Mouse (Mus musculus): ENCODE measurements around the gene Vamp2. TPM values are rescaled to one million over a fixed set of nuclear protein-coding genes. Genes with fewer than 3 reads are reported as not detected.

Vamp2 gene
- total and polyA plus RNA-seq, 2 experiments from 2014 or later: 157 to 591 TPM

DNA sequence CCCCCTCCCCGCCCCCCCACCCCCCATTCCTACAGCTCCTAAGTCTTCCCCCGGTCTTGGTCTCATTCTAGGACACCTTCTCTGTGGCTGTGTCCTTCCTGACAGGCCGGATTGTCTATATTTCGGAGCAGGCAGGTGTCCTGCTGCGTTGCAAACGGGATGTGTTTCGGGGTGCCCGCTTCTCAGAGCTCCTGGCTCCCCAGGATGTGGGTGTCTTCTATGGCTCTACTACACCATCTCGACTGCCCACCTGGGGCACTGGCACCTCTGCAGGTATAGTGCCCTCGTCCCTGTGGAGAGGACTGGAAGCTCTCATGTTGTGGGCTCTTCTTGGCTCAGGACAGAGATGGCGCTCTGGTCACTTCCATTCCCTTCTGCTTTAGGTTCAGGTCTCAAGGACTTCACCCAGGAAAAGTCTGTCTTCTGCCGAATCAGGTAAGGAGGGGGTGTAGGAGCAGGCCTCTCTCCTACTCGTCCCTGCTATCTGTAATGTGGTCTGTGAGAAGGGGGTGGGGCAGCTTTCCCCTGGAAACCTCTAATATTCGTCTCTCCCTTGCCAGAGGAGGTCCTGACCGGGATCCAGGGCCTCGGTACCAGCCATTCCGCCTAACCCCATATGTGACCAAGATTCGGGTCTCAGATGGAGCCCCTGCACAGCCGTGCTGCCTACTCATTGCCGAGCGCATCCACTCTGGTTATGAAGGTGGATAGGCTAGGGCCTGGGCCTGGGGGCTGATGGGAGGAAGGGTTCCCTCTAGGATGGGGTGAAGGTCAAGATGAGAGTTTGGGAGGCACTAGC lies 13.5 kb downstream of the Vamp2 start:
- no peaks in the 10 kb centered on the region for H3K9me3 ChIP-seq (ENCODE audit: low read length)
- peaks cover 55% of the 10 kb centered on the region for H3K36me3 ChIP-seq (ENCODE audit: insufficient read depth, low read length)
- 90% methylated on average over 21 of the region's 21 CpGs for WGBS
- H3K27ac ChIP-seq (ENCODE audit: low read depth, low read length): no peak overlapping the region
- TF ChIP-seq CTCF (IDR thresholded peaks at IDR 0.05): no peak
- no peak overlapping the region for H3K9ac ChIP-seq (replicated peaks; ENCODE audit: low read length, poor library complexity, severe bottlenecking)
- H3K4me1 ChIP-seq (ENCODE audit: insufficient read depth, low read length): peaks cover 23% of the 10 kb centered on the region
- ATAC-seq (ENCODE audit: low FRiP score): no peak
- no peaks in the 10 kb centered on the region for H3K27me3 ChIP-seq (ENCODE audit: insufficient read depth, low read length)
- H3K4me2 ChIP-seq (ENCODE audit: low read depth, low read length, poor library complexity, severe bottlenecking): no peak overlapping the region
- no peak overlapping the region for H3K4me3 ChIP-seq (ENCODE audit: low read depth, low read length)
- DNase-seq (ENCODE audit: low spot score): no peak

GRCm38 (mm10) chr11:69102403-69102725 lies 14.1 kb downstream of the Vamp2 start:
- Histone ChIP-seq H3K27ac (ENCODE audit: low read depth, low read length) (no peak overlapping the region), H3K4me2 (ENCODE audit: low read depth, low read length, poor library complexity, severe bottlenecking) (no peak overlapping the region), H3K36me3 (ENCODE audit: insufficient read depth, low read length) (peaks cover 60% of the 10 kb centered on the region), H3K9ac (replicated peaks; ENCODE audit: low read length, poor library complexity, severe bottlenecking) (no peak overlapping the region), H3K9me3 (ENCODE audit: low read length) (no peaks in the 10 kb centered on the region), H3K27me3 (ENCODE audit: insufficient read depth, low read length) (no peaks in the 10 kb centered on the region), H3K4me1 (ENCODE audit: insufficient read depth, low read length) (peaks cover 20% of the 10 kb centered on the region), H3K4me3 (ENCODE audit: low read depth, low read length) (no peak overlapping the region)
- ATAC-seq (ENCODE audit: low FRiP score) (no peak), DNase-seq (ENCODE audit: low spot score) (no peak)
- WGBS: 94% methylated on average over 7 of the region's 7 CpGs
- TF ChIP-seq CTCF (IDR thresholded peaks at IDR 0.05): no peak

DNA sequence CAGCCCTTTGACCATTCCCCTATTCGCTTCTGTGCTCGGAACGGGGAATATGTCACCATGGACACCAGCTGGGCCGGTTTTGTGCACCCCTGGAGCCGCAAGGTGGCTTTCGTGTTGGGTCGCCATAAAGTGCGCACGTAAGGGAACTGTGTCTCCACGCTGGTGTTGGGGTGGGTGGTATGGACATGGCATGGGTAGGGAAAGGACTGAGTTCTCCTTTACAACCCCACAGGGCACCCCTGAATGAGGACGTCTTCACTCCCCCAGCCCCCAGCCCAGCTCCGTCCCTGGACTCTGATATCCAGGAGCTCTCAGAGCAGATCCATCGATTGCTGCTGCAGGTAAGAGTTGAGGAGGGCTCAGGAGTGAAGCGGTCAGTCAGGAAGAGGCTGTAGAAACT lies 14.8 kb downstream of the Vamp2 start:
- Histone ChIP-seq H3K36me3 (ENCODE audit: insufficient read depth, low read length) (peaks cover 68% of the 10 kb centered on the region), H3K4me3 (ENCODE audit: low read depth, low read length) (no peak overlapping the region), H3K4me1 (ENCODE audit: insufficient read depth, low read length) (peaks cover 13% of the 10 kb centered on the region), H3K9ac (replicated peaks; ENCODE audit: low read length, poor library complexity, severe bottlenecking) (no peak overlapping the region), H3K4me2 (ENCODE audit: low read depth, low read length, poor library complexity, severe bottlenecking) (no peak overlapping the region), H3K27ac (ENCODE audit: low read depth, low read length) (no peak overlapping the region), H3K9me3 (ENCODE audit: low read length) (no peaks in the 10 kb centered on the region), H3K27me3 (ENCODE audit: insufficient read depth, low read length) (no peaks in the 10 kb centered on the region)
- no peak for TF ChIP-seq CTCF (IDR thresholded peaks at IDR 0.05)
- ATAC-seq (ENCODE audit: low FRiP score): no peak
- 96% methylated on average over 14 of the region's 14 CpGs for WGBS
- DNase-seq (ENCODE audit: low spot score): no peak

GRCm38 (mm10) chr11:69103531-69104435 lies 15.5 kb downstream of the Vamp2 start:
- Histone ChIP-seq H3K36me3 (ENCODE audit: insufficient read depth, low read length) (peaks cover 74% of the 10 kb centered on the region), H3K4me1 (ENCODE audit: insufficient read depth, low read length) (peaks cover 7% of the 10 kb centered on the region), H3K27ac (ENCODE audit: low read depth, low read length) (no peak overlapping the region), H3K27me3 (ENCODE audit: insufficient read depth, low read length) (no peaks in the 10 kb centered on the region), H3K4me3 (ENCODE audit: low read depth, low read length) (no peak overlapping the region), H3K4me2 (ENCODE audit: low read depth, low read length, poor library complexity, severe bottlenecking) (no peak overlapping the region), H3K9me3 (ENCODE audit: low read length) (no peaks in the 10 kb centered on the region), H3K9ac (replicated peaks; ENCODE audit: low read length, poor library complexity, severe bottlenecking) (no peak overlapping the region)
- no peak for TF ChIP-seq CTCF (IDR thresholded peaks at IDR 0.05)
- 94% methylated on average over 15 of the region's 15 CpGs for WGBS
- ATAC-seq (ENCODE audit: low FRiP score) (no peak), DNase-seq (ENCODE audit: low spot score) (no peak)

DNA sequence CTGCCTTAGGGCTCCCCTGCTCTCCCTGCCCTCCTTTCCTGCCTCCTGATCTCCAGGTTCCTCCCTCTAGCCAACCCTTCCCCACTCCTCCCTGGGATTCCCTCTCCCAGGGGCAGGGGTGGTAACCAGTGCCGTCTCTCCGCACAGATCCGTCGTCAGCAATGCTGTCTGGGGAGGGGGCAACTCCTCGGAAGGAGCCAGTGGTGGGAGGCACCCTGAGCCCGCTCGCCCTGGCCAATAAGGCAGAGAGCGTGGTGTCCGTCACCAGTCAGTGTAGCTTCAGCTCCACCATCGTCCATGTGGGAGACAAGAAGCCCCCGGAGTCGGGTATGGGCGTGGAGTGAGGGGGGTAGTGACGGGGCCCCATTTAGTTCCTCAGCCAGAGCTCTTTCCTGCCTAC lies 16.2 kb downstream of the Vamp2 start:
- Histone ChIP-seq H3K27ac (ENCODE audit: low read depth, low read length) (no peak overlapping the region), H3K27me3 (ENCODE audit: insufficient read depth, low read length) (no peaks in the 10 kb centered on the region), H3K4me1 (ENCODE audit: insufficient read depth, low read length) (peaks cover 7% of the 10 kb centered on the region; the same call in 1 of the 2 replicates), H3K4me2 (ENCODE audit: low read depth, low read length, poor library complexity, severe bottlenecking) (no peak overlapping the region), H3K9ac (replicated peaks; ENCODE audit: low read length, poor library complexity, severe bottlenecking) (no peak overlapping the region), H3K9me3 (ENCODE audit: low read length) (no peaks in the 10 kb centered on the region), H3K36me3 (ENCODE audit: insufficient read depth, low read length) (peaks cover 79% of the 10 kb centered on the region), H3K4me3 (ENCODE audit: low read depth, low read length) (no peak overlapping the region)
- DNase-seq (ENCODE audit: low spot score) (no peak), ATAC-seq (ENCODE audit: low FRiP score) (no peak)
- 93% methylated on average over 14 of the region's 14 CpGs for WGBS
- TF ChIP-seq CTCF (IDR thresholded peaks at IDR 0.05): no peak

GRCm38 (mm10) chr11:69105227-69105626 lies 16.9 kb downstream of the Vamp2 start:
- Histone ChIP-seq H3K27ac (ENCODE audit: low read depth, low read length) (no peak overlapping the region), H3K9ac (replicated peaks; ENCODE audit: low read length, poor library complexity, severe bottlenecking) (no peak overlapping the region), H3K4me1 (ENCODE audit: insufficient read depth, low read length) (peaks cover 6% of the 10 kb centered on the region; the same call in 1 of the 2 replicates), H3K9me3 (ENCODE audit: low read length) (no peaks in the 10 kb centered on the region), H3K27me3 (ENCODE audit: insufficient read depth, low read length) (no peaks in the 10 kb centered on the region), H3K4me2 (ENCODE audit: low read depth, low read length, poor library complexity, severe bottlenecking) (no peak overlapping the region), H3K4me3 (ENCODE audit: low read depth, low read length) (no peak overlapping the region), H3K36me3 (ENCODE audit: insufficient read depth, low read length) (peaks cover 79% of the 10 kb centered on the region)
- ATAC-seq (ENCODE audit: low FRiP score): no peak
- 91% methylated on average over 6 of the region's 6 CpGs for WGBS
- TF ChIP-seq CTCF (IDR thresholded peaks at IDR 0.05): no peak
- DNase-seq (ENCODE audit: low spot score): no peak
